Mouse (Mus musculus): Measurements from ENCODE around the gene Tbpl2. TPM values are rescaled to one million over a fixed set of nuclear protein-coding genes. Genes with fewer than 3 reads are reported as not detected.

The Tbpl2 gene
- polyA plus RNA-seq, 1 experiment from 2014 or later = not detected

Other genes starting within 250 kb of the Tbpl2 start
- 1.9 and 2.3 TPM in 2 replicates for gene Hnmt, start 47.2 kb downstream of the Tbpl2 start, polyA plus RNA-seq (2015; fragmentation: Nextera tagmentation; extraction: Ambion mirVana)
- gene Il1f8, start 56.6 kb upstream of the Tbpl2 start, polyA plus RNA-seq (2015; fragmentation: Nextera tagmentation; extraction: Ambion mirVana) = not detected in 2 replicates
- 0.23 and 0.28 TPM in 2 replicates for gene Il1f9, start 89.9 kb upstream of the Tbpl2 start, polyA plus RNA-seq (2015; fragmentation: Nextera tagmentation; extraction: Ambion mirVana)
- not detected in 2 replicates for gene Il1f6, start 118.8 kb upstream of the Tbpl2 start, polyA plus RNA-seq (2015; fragmentation: Nextera tagmentation; extraction: Ambion mirVana)
- gene Il1f5, start 180.4 kb upstream of the Tbpl2 start, polyA plus RNA-seq (2015; fragmentation: Nextera tagmentation; extraction: Ambion mirVana) = 0.13 TPM in 1 of 2 replicates, not detected in the other
- gene Il1f10, start 194.6 kb upstream of the Tbpl2 start, polyA plus RNA-seq (2015; fragmentation: Nextera tagmentation; extraction: Ambion mirVana) = not detected in 2 replicates
- gene Il1rn, start 240.3 kb upstream of the Tbpl2 start, polyA plus RNA-seq (2015; fragmentation: Nextera tagmentation; extraction: Ambion mirVana) = 4.7 and 7.3 TPM in 2 replicates